Comparison of ENCODE assay signal across 10 mouse cellular contexts in the genomic region with DNA sequence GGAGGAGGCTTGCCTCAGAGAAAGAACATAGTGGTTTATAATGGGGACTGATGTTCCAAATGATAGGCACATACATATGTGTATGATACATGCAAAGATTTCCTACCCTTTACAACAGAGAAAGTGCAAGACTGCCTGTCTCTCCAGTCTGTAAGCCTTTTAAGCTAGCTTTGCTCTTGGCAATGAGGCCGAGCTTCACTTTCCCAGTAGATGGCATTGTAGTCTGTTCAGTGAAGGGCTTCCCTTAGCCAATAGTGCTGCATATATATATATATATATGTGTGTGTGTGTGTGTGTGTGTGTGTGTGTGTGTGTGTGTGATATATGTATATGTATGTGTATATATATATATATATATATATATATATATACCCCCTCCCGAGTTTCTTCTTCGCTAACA. TPM values are rescaled to one million over a fixed set of nuclear protein-coding genes. Genes with fewer than 3 reads are reported as not detected.
DNase-seq lines count a peak whose midpoint lies in the region; ATAC-seq and TF ChIP-seq lines count a peak whose summit lies in the region.
"Had no signal": no experiment of that assay in that cellular context is flagged by ENCODE, and none has a peak within 500 bp of the region (broad histone marks: within the 10 kb centered on the region; RNA-seq: fewer than 3 reads in every experiment).

No protein-coding gene starts in this region.

- no peaks in the 10 kb centered on the region for H3K9me3 ChIP-seq in heart, embryonic 11.5 days (replicated peaks; ENCODE audit: control insufficient read depth, low read length)
- no peaks in the 10 kb centered on the region for H3K9me3 ChIP-seq in neural tube, embryonic 13.5 days
- H3K9me3 ChIP-seq in stomach, postnatal 0 days (ENCODE audit: control insufficient read depth, low read length): no peaks in the 10 kb centered on the region
- H3K9me3 ChIP-seq: liver, embryonic 13.5 days had no signal

- H3K27ac ChIP-seq in heart, embryonic 11.5 days (ENCODE audit: low read depth, low read length): no peak overlapping the region
- peak overlapping the region; percentile 56 for H3K27ac ChIP-seq in neural tube, embryonic 13.5 days (replicated peaks)
- H3K27ac ChIP-seq in stomach, postnatal 0 days (replicated peaks): no peak overlapping the region
- no peak overlapping the region for H3K27ac ChIP-seq in thymus, adult 2 months (ENCODE audit: control insufficient read depth, insufficient read depth, low read length)
- H3K27ac ChIP-seq: liver, embryonic 13.5 days had no signal

- no peak for ATAC-seq in heart, embryonic 11.5 days (replicated peaks; ENCODE audit: insufficient number of reproducible peaks, low FRiP score, low TSS enrichment)
- no peak for ATAC-seq in neural tube, embryonic 13.5 days (ENCODE audit: low read depth)
- no peak for ATAC-seq in stomach, postnatal 0 days (ENCODE audit: low FRiP score, low TSS enrichment)

- WGBS in heart, embryonic 11.5 days (ENCODE audit: insufficient replicate concordance): 62% methylated on average over 3 of the region's 3 CpGs
- WGBS in neural tube, embryonic 13.5 days: 71% methylated on average over 3 of the region's 3 CpGs
- WGBS in stomach, postnatal 0 days: 59% methylated on average over 3 of the region's 3 CpGs
- WGBS in thymus, adult 2 months: 71% methylated on average over 3 of the region's 3 CpGs

- TF ChIP-seq EP300 in stomach, postnatal 0 days (optimal IDR thresholded peaks at IDR 0.05): no peak

- intact Hi-C loops in heart, postnatal 10 days (cut with DNase I): loop anchor here (10.0 kb wide), 1 partner anchor 1229 kb away; no protein-coding TSS in a partner anchor

- no peaks in the 10 kb centered on the region for H3K27me3 ChIP-seq in heart, embryonic 11.5 days (ENCODE audit: control insufficient read depth, insufficient read depth, low read length)
- H3K27me3 ChIP-seq in neural tube, embryonic 13.5 days: no peaks in the 10 kb centered on the region
- H3K27me3 ChIP-seq in stomach, postnatal 0 days (ENCODE audit: control insufficient read depth, insufficient read depth, low read length): no peaks in the 10 kb centered on the region
- H3K27me3 ChIP-seq in thymus, adult 2 months (ENCODE audit: control insufficient read depth, insufficient read depth, low read length): no peaks in the 10 kb centered on the region
- H3K27me3 ChIP-seq: liver, embryonic 13.5 days had no signal

- H3K4me1 ChIP-seq in heart, embryonic 11.5 days (ENCODE audit: control insufficient read depth, insufficient read depth, low read length): no peaks in the 10 kb centered on the region
- H3K4me1 ChIP-seq in neural tube, embryonic 13.5 days (replicated peaks): peaks cover 16% of the 10 kb centered on the region
- no peaks in the 10 kb centered on the region for H3K4me1 ChIP-seq in stomach, postnatal 0 days (replicated peaks; ENCODE audit: control insufficient read depth, insufficient read depth)
- no peaks in the 10 kb centered on the region for H3K4me1 ChIP-seq in thymus, adult 2 months (replicated peaks; ENCODE audit: control insufficient read depth, insufficient read depth, low read length)
- H3K4me1 ChIP-seq: liver, embryonic 13.5 days had no signal

- H3K9ac ChIP-seq in heart, embryonic 11.5 days (ENCODE audit: low read depth, low read length): no peak overlapping the region
- no peak overlapping the region for H3K9ac ChIP-seq in neural tube, embryonic 13.5 days
- H3K9ac ChIP-seq in stomach, postnatal 0 days (ENCODE audit: low read length): no peak overlapping the region
- H3K9ac ChIP-seq: liver, embryonic 13.5 days had no signal

- H3K4me3 ChIP-seq in heart, embryonic 11.5 days (ENCODE audit: low read depth, low read length): no peak overlapping the region
- H3K4me3 ChIP-seq in neural tube, embryonic 13.5 days: no peak overlapping the region
- no peak overlapping the region for H3K4me3 ChIP-seq in stomach, postnatal 0 days (ENCODE audit: low read depth, low read length)
- no peak overlapping the region for H3K4me3 ChIP-seq in thymus, adult 2 months (ENCODE audit: control insufficient read depth, insufficient read depth, low read length)
- H3K4me3 ChIP-seq: liver, embryonic 13.5 days had no signal

- TF ChIP-seq CTCF in stomach, postnatal 0 days (IDR thresholded peaks at IDR 0.05; ENCODE audit: low read depth): peak; percentile 71
- TF ChIP-seq CTCF in thymus, adult 2 months (IDR thresholded peaks at IDR 0.05; ENCODE audit: borderline replicate concordance, control insufficient read depth, extremely low read depth, insufficient read depth, low read length, poor library complexity): no peak

- no peaks in the 10 kb centered on the region for H3K36me3 ChIP-seq in heart, embryonic 11.5 days (ENCODE audit: control insufficient read depth, insufficient read depth, low read length)
- H3K36me3 ChIP-seq in neural tube, embryonic 13.5 days: no peaks in the 10 kb centered on the region
- no peaks in the 10 kb centered on the region for H3K36me3 ChIP-seq in stomach, postnatal 0 days (ENCODE audit: control insufficient read depth, insufficient read depth, low read length)
- H3K36me3 ChIP-seq in thymus, adult 2 months (ENCODE audit: control insufficient read depth, insufficient read depth, low read length): no peaks in the 10 kb centered on the region
- H3K36me3 ChIP-seq: liver, embryonic 13.5 days had no signal

- no peak for TF ChIP-seq POLR2A in thymus, adult 2 months (IDR thresholded peaks at IDR 0.05; ENCODE audit: control insufficient read depth, extremely low read depth, insufficient read depth, low read length, poor library complexity)

- DNase-seq in heart, postnatal 10 days: peak; percentile 12 to 15
- DNase-seq in neural tube, embryonic 10.5 days (ENCODE audit: extremely low spot score, low spot score): no peak
- DNase-seq in layer of hippocampus, adult 9-11 months: peak; percentile 28
- no peak for DNase-seq in stomach, postnatal 0 days (ENCODE audit: low spot score)
- DNase-seq in gastrocnemius, postnatal 10 days: no peak
- DNase-seq in thymus, adult 2 months: no peak
- DNase-seq: cerebellum, postnatal 36 days; liver, embryonic 13.5 days had no signal

- H3K4me2 ChIP-seq in heart, embryonic 11.5 days: no peak overlapping the region
- no peak overlapping the region for H3K4me2 ChIP-seq in neural tube, embryonic 13.5 days
- H3K4me2 ChIP-seq in stomach, postnatal 0 days (replicated peaks; ENCODE audit: low read depth): no peak overlapping the region
- H3K4me2 ChIP-seq: liver, embryonic 13.5 days had no signal

RNA-seq across cellular contexts. Expression of a gene that starts 13.4 kb away (rescaled TPM):
- total RNA-seq in heart, postnatal 10 days (2021): 10 to 100 TPM; 10.8 TPM
- polyA plus RNA-seq in heart, embryonic 11.5 days (2014; fragmentation: Nextera tagmentation; extraction: Ambion mirVana): 6.3 and 8.4 TPM in 2 replicates
- 28.2 and 32.9 TPM in 2 replicates for polyA plus RNA-seq in neural tube, embryonic 13.5 days (2015; fragmentation: Nextera tagmentation; extraction: Ambion mirVana)
- 4.1 and 4.6 TPM in 2 replicates for polyA plus RNA-seq in stomach, postnatal 0 days (2015; fragmentation: Nextera tagmentation; extraction: Ambion mirVana)
- 10 to 100 TPM; 11.0 to 12.5 TPM for total RNA-seq in gastrocnemius, postnatal 10 days (2021)
- polyA plus RNA-seq in thymus, adult 2 months (2012; rRNA removed): 1.1 and 1.6 TPM in 2 replicates

Comparison
In these comparisons a context has a peak if more than half of its experiments do, and no peak if none do; other contexts are left out.
1. DNase-seq: peak in heart, postnatal 10 days (2 of 2) and layer of hippocampus, adult 9-11 months (single experiment); none in neural tube, embryonic 10.5 days (single experiment), stomach, postnatal 0 days (single experiment), gastrocnemius, postnatal 10 days (single experiment) and thymus, adult 2 months (single experiment).